Mouse (Mus musculus): ENCODE results near the gene Shmt1. TPM values are rescaled to one million over a fixed set of nuclear protein-coding genes. Genes with fewer than 3 reads are reported as not detected.

Shmt1 gene
- polyA plus RNA-seq, 1 experiment: 27.4 TPM

DNA sequence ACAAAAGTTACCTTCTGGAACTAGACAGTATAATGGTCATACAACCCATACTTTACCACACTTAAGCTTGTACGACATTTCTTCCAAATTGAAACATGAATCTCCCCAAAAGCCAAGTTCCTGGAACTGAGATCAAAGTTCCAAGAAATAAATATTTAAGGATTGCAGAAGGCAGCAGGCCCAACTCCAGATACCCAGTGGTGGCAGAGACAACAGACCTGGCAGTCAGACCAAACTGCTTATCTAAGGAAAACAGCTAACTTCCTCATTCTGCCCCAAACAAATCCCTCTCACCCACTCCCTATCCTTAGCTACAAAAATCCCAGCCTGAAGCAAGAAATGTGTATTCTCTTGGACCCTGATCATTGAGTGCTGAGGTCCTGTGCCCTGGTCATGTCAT, 36.7 kb downstream of the Shmt1 start:
- Histone ChIP-seq H3K27me3 (ENCODE audit: control insufficient read depth, insufficient read depth, low read length) (no peaks in the 10 kb centered on the region), H3K4me1 (replicated peaks; ENCODE audit: control insufficient read depth, insufficient read depth, low read length) (peaks cover 23% of the 10 kb centered on the region), H3K4me3 (ENCODE audit: control insufficient read depth, insufficient read depth, low read length) (no peak overlapping the region), H3K27ac (ENCODE audit: control insufficient read depth, insufficient read depth, low read length) (no peak overlapping the region), H3K36me3 (ENCODE audit: control insufficient read depth, insufficient read depth, low read length) (no peaks in the 10 kb centered on the region)
- TF ChIP-seq POLR2A (IDR thresholded peaks at IDR 0.05; ENCODE audit: control insufficient read depth, extremely low read depth, insufficient read depth, low read length, poor library complexity): no peak
- no peak for TF ChIP-seq CTCF (IDR thresholded peaks at IDR 0.05; ENCODE audit: borderline replicate concordance, control insufficient read depth, extremely low read depth, insufficient read depth, low read length, poor library complexity)
- WGBS: 31% methylated on average over 1 of the region's 1 CpGs
- no peak for DNase-seq

DNA sequence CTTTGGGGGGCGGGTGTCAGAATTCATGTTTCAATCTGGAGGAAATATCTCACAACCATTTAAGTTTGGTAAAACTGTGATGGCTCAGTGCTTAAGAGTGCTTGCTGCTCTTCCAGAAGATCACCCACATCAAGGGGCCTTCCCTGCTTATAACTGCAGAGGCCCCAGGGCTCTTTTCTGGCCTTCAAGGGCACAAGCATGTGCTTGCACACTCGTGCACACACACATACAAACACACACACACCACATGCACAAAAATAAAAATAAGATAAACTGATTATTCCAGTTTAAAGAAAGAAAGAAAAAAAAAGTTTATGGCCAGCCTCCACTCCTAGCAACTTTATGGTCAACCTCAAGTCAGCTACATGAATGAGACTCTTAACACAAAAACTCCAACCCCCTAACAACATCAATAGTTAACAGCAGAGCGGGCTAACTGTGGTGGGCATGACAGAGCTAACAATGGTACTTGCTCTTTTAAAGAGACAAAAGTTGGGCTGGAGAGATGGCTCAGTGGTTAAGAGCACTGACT, 37.3 kb downstream of the Shmt1 start:
- peaks cover 17% of the 10 kb centered on the region for H3K4me1 ChIP-seq (replicated peaks; ENCODE audit: control insufficient read depth, insufficient read depth, low read length)
- H3K27me3 ChIP-seq (ENCODE audit: control insufficient read depth, insufficient read depth, low read length): no peaks in the 10 kb centered on the region
- no peak for DNase-seq
- no peak for TF ChIP-seq POLR2A (IDR thresholded peaks at IDR 0.05; ENCODE audit: control insufficient read depth, extremely low read depth, insufficient read depth, low read length, poor library complexity)
- TF ChIP-seq CTCF (IDR thresholded peaks at IDR 0.05; ENCODE audit: borderline replicate concordance, control insufficient read depth, extremely low read depth, insufficient read depth, low read length, poor library complexity): no peak
- no peak overlapping the region for H3K27ac ChIP-seq (ENCODE audit: control insufficient read depth, insufficient read depth, low read length)
- H3K36me3 ChIP-seq (ENCODE audit: control insufficient read depth, insufficient read depth, low read length): no peaks in the 10 kb centered on the region
- WGBS: 83% methylated on average over 3 of the region's 3 CpGs
- no peak overlapping the region for H3K4me3 ChIP-seq (ENCODE audit: control insufficient read depth, insufficient read depth, low read length)

DNA sequence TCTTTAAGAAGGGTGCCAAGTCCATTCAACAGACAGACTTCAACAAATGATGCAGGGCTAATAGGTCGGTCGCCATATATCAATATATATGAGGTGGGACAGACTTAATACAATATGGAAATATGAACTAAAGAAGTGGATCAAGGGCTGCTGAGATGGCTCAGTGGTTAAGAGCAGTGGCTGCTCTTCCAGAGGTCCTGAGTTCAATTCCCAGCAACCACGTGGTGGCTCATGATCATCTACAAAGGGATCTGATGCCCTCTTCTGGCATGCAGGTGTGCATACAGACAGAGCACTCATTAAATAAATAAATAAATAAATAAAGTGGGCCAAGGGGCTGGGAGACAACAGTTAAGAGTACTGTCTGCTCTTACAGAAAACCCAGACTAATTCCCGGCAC, 39.4 kb downstream of the Shmt1 start:
- Histone ChIP-seq H3K27me3 (ENCODE audit: control insufficient read depth, insufficient read depth, low read length) (no peaks in the 10 kb centered on the region), H3K4me3 (ENCODE audit: control insufficient read depth, insufficient read depth, low read length) (no peak overlapping the region), H3K36me3 (ENCODE audit: control insufficient read depth, insufficient read depth, low read length) (no peaks in the 10 kb centered on the region), H3K4me1 (replicated peaks; ENCODE audit: control insufficient read depth, insufficient read depth, low read length) (peaks cover 3% of the 10 kb centered on the region; the same call in 1 of the 2 replicates), H3K27ac (ENCODE audit: control insufficient read depth, insufficient read depth, low read length) (no peak overlapping the region)
- DNase-seq: no peak
- 94% methylated on average over 4 of the region's 4 CpGs for WGBS
- TF ChIP-seq CTCF (IDR thresholded peaks at IDR 0.05; ENCODE audit: borderline replicate concordance, control insufficient read depth, extremely low read depth, insufficient read depth, low read length, poor library complexity): no peak
- TF ChIP-seq POLR2A (IDR thresholded peaks at IDR 0.05; ENCODE audit: control insufficient read depth, extremely low read depth, insufficient read depth, low read length, poor library complexity): no peak

DNA sequence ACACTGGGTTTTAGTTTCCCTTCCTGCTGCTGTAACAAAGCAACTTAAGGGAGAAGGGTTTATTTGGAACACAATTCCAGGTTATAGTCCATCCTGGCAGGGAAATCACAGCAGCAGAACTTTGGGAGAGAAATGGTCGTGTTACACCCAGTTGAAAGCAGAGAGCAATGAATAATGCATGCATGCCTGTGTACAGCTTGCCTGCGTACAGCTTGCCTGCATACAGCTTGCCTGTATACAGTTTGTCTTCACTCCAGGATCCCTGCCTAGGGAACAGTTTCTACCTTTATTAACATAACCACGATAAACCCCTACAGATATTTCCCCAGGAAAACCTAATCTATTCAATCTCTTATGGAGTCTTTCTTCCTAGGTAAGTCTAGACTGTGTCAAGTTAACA, 40.7 kb downstream of the Shmt1 start:
- TF ChIP-seq POLR2A (IDR thresholded peaks at IDR 0.05; ENCODE audit: control insufficient read depth, extremely low read depth, insufficient read depth, low read length, poor library complexity): no peak
- no peak for TF ChIP-seq CTCF (IDR thresholded peaks at IDR 0.05; ENCODE audit: borderline replicate concordance, control insufficient read depth, extremely low read depth, insufficient read depth, low read length, poor library complexity)
- no peaks in the 10 kb centered on the region for H3K4me1 ChIP-seq (replicated peaks; ENCODE audit: control insufficient read depth, insufficient read depth, low read length)
- no peak overlapping the region for H3K4me3 ChIP-seq (ENCODE audit: control insufficient read depth, insufficient read depth, low read length)
- H3K27me3 ChIP-seq (ENCODE audit: control insufficient read depth, insufficient read depth, low read length): no peaks in the 10 kb centered on the region
- H3K27ac ChIP-seq (ENCODE audit: control insufficient read depth, insufficient read depth, low read length): no peak overlapping the region
- WGBS: 96% methylated on average over 3 of the region's 3 CpGs
- no peak for DNase-seq
- H3K36me3 ChIP-seq (ENCODE audit: control insufficient read depth, insufficient read depth, low read length): no peaks in the 10 kb centered on the region

DNA sequence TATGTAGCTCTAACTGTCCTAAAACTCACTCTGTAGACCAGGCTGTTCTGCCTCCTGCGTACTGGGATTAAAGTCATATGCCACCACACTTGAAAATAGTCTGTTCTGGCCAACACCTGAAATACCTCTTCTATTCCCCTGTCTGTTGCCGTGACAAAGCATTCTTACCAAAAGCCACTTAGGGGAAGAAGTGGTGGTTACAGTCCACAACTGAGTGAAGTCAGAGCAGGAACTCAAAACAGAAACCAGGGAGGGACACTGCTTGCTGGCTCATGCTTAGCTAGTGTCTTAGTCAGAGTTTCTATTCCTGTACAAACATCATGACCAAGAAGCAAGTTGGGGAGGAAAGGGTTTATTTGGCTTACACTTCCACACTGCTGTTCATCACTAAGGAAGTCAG, 42.2 kb downstream of the Shmt1 start:
- Histone ChIP-seq H3K4me3 (ENCODE audit: control insufficient read depth, insufficient read depth, low read length) (no peak overlapping the region), H3K27me3 (ENCODE audit: control insufficient read depth, insufficient read depth, low read length) (no peaks in the 10 kb centered on the region), H3K27ac (ENCODE audit: control insufficient read depth, insufficient read depth, low read length) (no peak overlapping the region), H3K4me1 (replicated peaks; ENCODE audit: control insufficient read depth, insufficient read depth, low read length) (no peaks in the 10 kb centered on the region), H3K36me3 (ENCODE audit: control insufficient read depth, insufficient read depth, low read length) (no peaks in the 10 kb centered on the region)
- DNase-seq: no peak
- WGBS: 16% methylated on average over 2 of the region's 2 CpGs
- TF ChIP-seq CTCF (IDR thresholded peaks at IDR 0.05; ENCODE audit: borderline replicate concordance, control insufficient read depth, extremely low read depth, insufficient read depth, low read length, poor library complexity) (no peak), POLR2A (IDR thresholded peaks at IDR 0.05; ENCODE audit: control insufficient read depth, extremely low read depth, insufficient read depth, low read length, poor library complexity) (no peak)

DNA sequence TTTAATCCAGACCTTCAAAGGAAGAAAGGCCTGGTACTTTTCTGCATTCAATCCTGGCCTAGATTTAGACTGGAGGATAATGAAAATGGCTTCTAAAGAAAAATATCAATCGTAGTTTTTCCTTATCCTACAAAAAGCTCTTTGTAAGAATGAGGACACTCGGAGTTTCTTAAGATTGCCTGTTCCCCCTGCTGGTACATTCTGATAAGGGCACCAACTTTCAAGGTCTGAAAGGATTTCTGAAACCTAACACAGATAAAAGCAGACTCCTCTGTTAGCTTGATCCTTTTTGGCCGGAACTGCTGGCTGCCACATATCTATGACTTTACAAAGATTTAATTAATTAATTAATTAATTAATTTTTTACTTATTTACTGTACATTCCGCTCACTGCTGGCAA, 44.5 kb downstream of the Shmt1 start:
- Histone ChIP-seq H3K27me3 (ENCODE audit: control insufficient read depth, insufficient read depth, low read length) (no peaks in the 10 kb centered on the region), H3K4me3 (ENCODE audit: control insufficient read depth, insufficient read depth, low read length) (no peak overlapping the region), H3K36me3 (ENCODE audit: control insufficient read depth, insufficient read depth, low read length) (no peaks in the 10 kb centered on the region), H3K27ac (ENCODE audit: control insufficient read depth, insufficient read depth, low read length) (no peak overlapping the region), H3K4me1 (replicated peaks; ENCODE audit: control insufficient read depth, insufficient read depth, low read length) (no peaks in the 10 kb centered on the region)
- TF ChIP-seq CTCF (IDR thresholded peaks at IDR 0.05; ENCODE audit: borderline replicate concordance, control insufficient read depth, extremely low read depth, insufficient read depth, low read length, poor library complexity): no peak
- TF ChIP-seq POLR2A (IDR thresholded peaks at IDR 0.05; ENCODE audit: control insufficient read depth, extremely low read depth, insufficient read depth, low read length, poor library complexity): no peak
- 96% methylated on average over 4 of the region's 4 CpGs for WGBS
- no peak for DNase-seq

DNA sequence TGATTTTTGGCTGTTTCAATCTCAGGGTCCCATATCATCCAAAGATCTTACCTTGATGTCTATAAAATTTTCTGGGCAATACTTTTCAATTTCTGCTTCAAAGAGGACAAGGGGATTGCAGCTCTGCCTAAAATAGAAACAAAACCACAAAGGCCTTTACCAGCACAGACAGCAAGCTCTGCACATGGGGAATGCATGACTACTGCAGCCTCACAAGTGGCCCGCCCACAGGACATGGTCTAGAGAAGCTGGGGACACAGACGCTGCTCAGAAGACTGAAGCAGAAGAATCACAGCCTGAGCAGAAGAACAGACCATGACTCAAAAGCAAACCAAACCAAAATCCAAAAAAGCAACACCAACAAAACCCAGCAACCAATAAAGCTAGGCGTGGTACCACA, 49.8 kb downstream of the Shmt1 start:
- Histone ChIP-seq H3K4me3 (ENCODE audit: control insufficient read depth, insufficient read depth, low read length) (no peak overlapping the region), H3K4me1 (replicated peaks; ENCODE audit: control insufficient read depth, insufficient read depth, low read length) (no peaks in the 10 kb centered on the region), H3K36me3 (ENCODE audit: control insufficient read depth, insufficient read depth, low read length) (peaks cover 12% of the 10 kb centered on the region), H3K27ac (ENCODE audit: control insufficient read depth, insufficient read depth, low read length) (no peak overlapping the region), H3K27me3 (ENCODE audit: control insufficient read depth, insufficient read depth, low read length) (no peaks in the 10 kb centered on the region)
- TF ChIP-seq POLR2A (IDR thresholded peaks at IDR 0.05; ENCODE audit: control insufficient read depth, extremely low read depth, insufficient read depth, low read length, poor library complexity) (no peak), CTCF (IDR thresholded peaks at IDR 0.05; ENCODE audit: borderline replicate concordance, control insufficient read depth, extremely low read depth, insufficient read depth, low read length, poor library complexity) (no peak)
- DNase-seq: no peak
- WGBS: 71% methylated on average over 3 of the region's 3 CpGs

Data from thymus, adult 2 months (tissue).